Mouse (Mus musculus) embryonic fibroblast, embryonic 13.5 days (primary cell): ENCODE data around the gene Ssc4d.

Source experiments
- CTCF ChIP-seq: IDR thresholded peaks from 2 replicates; pipeline ENCODE4 v1.5.1; 2011; ENCODE audit warnings: mild to moderate bottlenecking, control low read depth, low read length, moderate library complexity, borderline replicate concordance; ENCODE audit not compliant: insufficient read depth
- POLR2A ChIP-seq: IDR thresholded peaks from 2 replicates; pipeline ENCODE4 v1.6.1; 2011; ENCODE audit warnings: low read depth, mild to moderate bottlenecking, control low read depth, low read length, moderate library complexity

GRCm38 (mm10) chr5:135951660-135952059 is 22.7 kb downstream of the Ssc4d start:
- TF ChIP-seq CTCF (no peak), POLR2A (no peak)
